ENCODE assay signal across 9 mouse cellular contexts in genomic region chr8:22209012-22209411, GRCm38 (mm10). TPM values are rescaled to one million over a fixed set of nuclear protein-coding genes. Genes with fewer than 3 reads are reported as not detected.
A peak's percentile ranks its signal among the peaks of the same experiment; 100 is the strongest.
DNase-seq lines count a peak whose midpoint lies in the region; ATAC-seq and TF ChIP-seq lines count a peak whose summit lies in the region.
"Had no signal": no experiment of that assay in that cellular context is flagged by ENCODE, and none has a peak within 500 bp of the region (broad histone marks: within the 10 kb centered on the region; RNA-seq: fewer than 3 reads in every experiment).

No protein-coding gene starts in this region.

- no peak overlapping the region for H3K4me3 ChIP-seq in kidney, embryonic 15.5 days (replicated peaks)
- H3K4me3 ChIP-seq in heart, embryonic 12.5 days, result no peak overlapping the region
- no peak overlapping the region for H3K4me3 ChIP-seq in liver, embryonic 14.5 days (ENCODE audit: insufficient read depth in 1 of 2, low read depth in 2 of 2, low read length in 2 of 2)
- H3K4me3 ChIP-seq in stomach, embryonic 15.5 days (replicated peaks), result no peak overlapping the region

- H3K4me1 ChIP-seq in kidney, embryonic 15.5 days, result no peaks in the 10 kb centered on the region
- H3K4me1 ChIP-seq in heart, embryonic 12.5 days (replicated peaks), result peaks cover 16% of the 10 kb centered on the region
- H3K4me1 ChIP-seq in liver, embryonic 14.5 days (replicated peaks; ENCODE audit: control insufficient read depth in 2 of 2, insufficient read depth in 2 of 2, low read length in 1 of 2), result peaks cover 0 to 9% of the 10 kb centered on the region in 2 experiments; a peak in 3 of 4 replicates
- no peaks in the 10 kb centered on the region for H3K4me1 ChIP-seq in stomach, embryonic 15.5 days

- H3K4me2 ChIP-seq in kidney, embryonic 15.5 days, result no peak overlapping the region
- no peak overlapping the region for H3K4me2 ChIP-seq in heart, embryonic 12.5 days
- no peak overlapping the region for H3K4me2 ChIP-seq in liver, embryonic 14.5 days (ENCODE audit: low read depth)
- no peak overlapping the region for H3K4me2 ChIP-seq in stomach, embryonic 15.5 days

- peaks cover 72% of the 10 kb centered on the region for H3K36me3 ChIP-seq in kidney, embryonic 15.5 days
- peaks cover 52% of the 10 kb centered on the region for H3K36me3 ChIP-seq in heart, embryonic 12.5 days
- H3K36me3 ChIP-seq in liver, embryonic 14.5 days (replicated peaks; ENCODE audit: control insufficient read depth, insufficient read depth, low read depth), result no peaks in the 10 kb centered on the region
- peaks cover 23% of the 10 kb centered on the region for H3K36me3 ChIP-seq in stomach, embryonic 15.5 days

- H3K27ac ChIP-seq in kidney, embryonic 15.5 days, result peak overlapping the region; percentile 48
- H3K27ac ChIP-seq in heart, embryonic 12.5 days (ENCODE audit: poor library complexity, severe bottlenecking), result no peak overlapping the region
- H3K27ac ChIP-seq in liver, embryonic 14.5 days, result no peak overlapping the region
- H3K27ac ChIP-seq in stomach, embryonic 15.5 days, result 0 out of 2 replicates have a peak overlapping the region, but pooled peaks have one; percentile 32

- DNase-seq in kidney, adult 11 months, result no peak
- DNase-seq in liver, embryonic 14.5 days (ENCODE audit: low read depth in 3 of 3, low spot score in 3 of 3), result peak in 2 of 3 experiments; percentile 26 to 45
- DNase-seq in frontal cortex, postnatal 10 days (ENCODE audit: low spot score in 2 of 2), result no peak
- DNase-seq in layer of hippocampus, postnatal 25 days (ENCODE audit: extremely low spot score in 1 of 2, low spot score in 1 of 2), result no peak
- no peak for DNase-seq in ovary, postnatal 36 days (ENCODE audit: low spot score)

- TF ChIP-seq CTCF in liver, embryonic 14.5 days (IDR thresholded peaks at IDR 0.05; ENCODE audit: low read depth), result no peak

- 60% methylated on average over 5 of the region's 5 CpGs for WGBS in kidney, embryonic 15.5 days
- WGBS in heart, embryonic 12.5 days, result 15% methylated on average over 5 of the region's 5 CpGs
- whole genome bisulfite sequencing in liver, embryonic 14.5 days (ENCODE audit: insufficient replicate concordance), result 2% methylated on average over 5 of the region's 5 CpGs
- 20% methylated on average over 5 of the region's 5 CpGs for WGBS in stomach, embryonic 15.5 days

- no peak overlapping the region for H3K9ac ChIP-seq in kidney, embryonic 15.5 days
- no peak overlapping the region for H3K9ac ChIP-seq in heart, embryonic 12.5 days
- no peak overlapping the region for H3K9ac ChIP-seq in liver, embryonic 14.5 days (replicated peaks)
- no peak overlapping the region for H3K9ac ChIP-seq in stomach, embryonic 15.5 days

- H3K27me3 ChIP-seq in kidney, embryonic 15.5 days, result no peaks in the 10 kb centered on the region
- H3K27me3 ChIP-seq in heart, embryonic 12.5 days (replicated peaks), result no peaks in the 10 kb centered on the region
- no peaks in the 10 kb centered on the region for H3K27me3 ChIP-seq in liver, embryonic 14.5 days (ENCODE audit: control insufficient read depth, insufficient read depth, low read length)
- H3K27me3 ChIP-seq in stomach, embryonic 15.5 days (replicated peaks), result no peaks in the 10 kb centered on the region
- H3K27me3 ChIP-seq: CH12.LX had no signal

- no peak for ATAC-seq in kidney, embryonic 15.5 days (replicated peaks; ENCODE audit: low FRiP score)
- peak; percentile 93 for ATAC-seq in heart, embryonic 12.5 days (ENCODE audit: insufficient number of reproducible peaks, low FRiP score)
- peak; percentile 65 for ATAC-seq in liver, embryonic 14.5 days (ENCODE audit: insufficient read depth)
- peak; percentile 92 for ATAC-seq in stomach, embryonic 15.5 days (ENCODE audit: insufficient read depth, low FRiP score, low read depth)

- no peaks in the 10 kb centered on the region for H3K9me3 ChIP-seq in kidney, embryonic 15.5 days (replicated peaks)
- no peaks in the 10 kb centered on the region for H3K9me3 ChIP-seq in heart, embryonic 12.5 days (replicated peaks)
- no peaks in the 10 kb centered on the region for H3K9me3 ChIP-seq in liver, embryonic 14.5 days (ENCODE audit: control insufficient read depth, low read length)
- H3K9me3 ChIP-seq in stomach, embryonic 15.5 days, result no peaks in the 10 kb centered on the region

- TF ChIP-seq EP300 in liver, embryonic 14.5 days (IDR thresholded peaks at IDR 0.05; ENCODE audit: low read depth), result peak; percentile 57

RNA-seq across cellular contexts. Expression of gene Vps36, which starts 16.4 kb away (rescaled TPM):
- polyA plus RNA-seq in kidney, embryonic 15.5 days (2015; fragmentation: Nextera tagmentation; extraction: Ambion mirVana), result 38.3 and 40.6 TPM in 2 replicates
- polyA plus RNA-seq in heart, embryonic 12.5 days (2016; fragmentation: Nextera tagmentation; extraction: Ambion mirVana), result 23.8 and 24.2 TPM in 2 replicates
- polyA plus RNA-seq in liver, embryonic 14.5 days (2012; rRNA removed), result 3.2 and 4.9 TPM in 2 replicates
- polyA plus RNA-seq in liver, embryonic 14.5 days (2014; fragmentation: Nextera tagmentation; extraction: Ambion mirVana), result 7.8 and 8.4 TPM in 2 replicates
- polyA plus RNA-seq in stomach, embryonic 15.5 days (2015; fragmentation: Nextera tagmentation; extraction: Ambion mirVana), result 41.9 and 44.0 TPM in 2 replicates
- total RNA-seq in layer of hippocampus, postnatal 25 days (2021), result 10 to 100 TPM; 28.0 to 30.9 TPM

RNA-seq across cellular contexts. Expression of gene Thsd1, which starts 18.1 kb away (rescaled TPM):
- polyA plus RNA-seq in kidney, embryonic 15.5 days (2015; fragmentation: Nextera tagmentation; extraction: Ambion mirVana), result 14.5 and 16.3 TPM in 2 replicates
- 17.2 and 18.7 TPM in 2 replicates for polyA plus RNA-seq in heart, embryonic 12.5 days (2016; fragmentation: Nextera tagmentation; extraction: Ambion mirVana)
- polyA plus RNA-seq in liver, embryonic 14.5 days (2012; rRNA removed), result 0.80 and 0.94 TPM in 2 replicates
- polyA plus RNA-seq in liver, embryonic 14.5 days (2014; fragmentation: Nextera tagmentation; extraction: Ambion mirVana), result 1.1 and 1.3 TPM in 2 replicates
- polyA plus RNA-seq in stomach, embryonic 15.5 days (2015; fragmentation: Nextera tagmentation; extraction: Ambion mirVana), result 9.5 and 10.4 TPM in 2 replicates
- total RNA-seq in layer of hippocampus, postnatal 25 days (2021), result 1 to 10 TPM; 3.7 to 4.1 TPM

RNA-seq across cellular contexts. Expression of gene Ckap2, which starts 23.4 kb away (rescaled TPM):
- polyA plus RNA-seq in kidney, embryonic 15.5 days (2015; fragmentation: Nextera tagmentation; extraction: Ambion mirVana), result 39.9 and 41.7 TPM in 2 replicates
- 33.0 and 35.9 TPM in 2 replicates for polyA plus RNA-seq in heart, embryonic 12.5 days (2016; fragmentation: Nextera tagmentation; extraction: Ambion mirVana)
- polyA plus RNA-seq in liver, embryonic 14.5 days (2012; rRNA removed), result 13.7 and 21.7 TPM in 2 replicates
- 21.6 and 22.4 TPM in 2 replicates for polyA plus RNA-seq in liver, embryonic 14.5 days (2014; fragmentation: Nextera tagmentation; extraction: Ambion mirVana)
- polyA plus RNA-seq in stomach, embryonic 15.5 days (2015; fragmentation: Nextera tagmentation; extraction: Ambion mirVana), result 42.1 and 50.1 TPM in 2 replicates
- 1 to 10 TPM; 1.4 to 1.9 TPM for total RNA-seq in layer of hippocampus, postnatal 25 days (2021)

RNA-seq across cellular contexts. Expression of gene Nek3, which starts 42.8 kb away (rescaled TPM):
- 4.8 and 5.5 TPM in 2 replicates for polyA plus RNA-seq in kidney, embryonic 15.5 days (2015; fragmentation: Nextera tagmentation; extraction: Ambion mirVana)
- polyA plus RNA-seq in heart, embryonic 12.5 days (2016; fragmentation: Nextera tagmentation; extraction: Ambion mirVana), result 4.7 and 5.0 TPM in 2 replicates
- 0.92 and 1.8 TPM in 2 replicates for polyA plus RNA-seq in liver, embryonic 14.5 days (2012; rRNA removed)
- polyA plus RNA-seq in liver, embryonic 14.5 days (2014; fragmentation: Nextera tagmentation; extraction: Ambion mirVana), result 1.4 and 1.7 TPM in 2 replicates
- polyA plus RNA-seq in stomach, embryonic 15.5 days (2015; fragmentation: Nextera tagmentation; extraction: Ambion mirVana), result 4.7 and 5.5 TPM in 2 replicates
- 1 to 10 TPM; 2.5 to 2.8 TPM for total RNA-seq in layer of hippocampus, postnatal 25 days (2021)

Comparison
In these comparisons a context has a peak if more than half of its experiments do, and no peak if none do; other contexts are left out.
1. H3K27ac ChIP-seq: peak in kidney, embryonic 15.5 days (single experiment) and stomach, embryonic 15.5 days (single experiment); none in heart, embryonic 12.5 days (single experiment) and liver, embryonic 14.5 days (single experiment).
2. DNase-seq: peak in liver, embryonic 14.5 days (2 of 3); none in kidney, adult 11 months (single experiment), frontal cortex, postnatal 10 days (0 of 2), layer of hippocampus, postnatal 25 days (0 of 2) and ovary, postnatal 36 days (single experiment).